Mouse (Mus musculus): ENCODE measurements at regions not wholly inside any gene's neighbourhood (a gene's known extent, or its start where the extent isn't known, plus 50 kb on each side); places are given as distances from the start of the nearest gene placed in this dataset.

DNA sequence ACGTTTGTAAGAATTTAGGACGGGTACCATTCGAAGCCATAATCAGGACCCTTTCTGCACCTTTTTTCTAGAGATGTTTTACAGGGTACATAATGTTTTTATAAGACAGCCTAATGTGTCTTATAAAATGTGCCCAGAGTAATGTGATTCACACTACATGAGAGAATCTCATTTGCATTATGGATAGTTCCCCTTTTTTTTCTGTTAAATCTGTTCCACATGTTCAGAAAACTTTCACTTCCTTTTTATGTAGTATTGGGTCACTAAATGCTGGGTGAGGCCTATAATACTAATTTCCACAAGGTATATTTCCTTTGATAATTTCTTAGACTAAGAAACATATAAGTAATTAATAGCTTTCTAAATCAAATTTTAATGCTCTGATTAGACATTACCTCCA lies 822.7 kb downstream of the Dnah5 start:
- DNase-seq (ENCODE audit: low spot score in 2 of 2): no peak

DNA sequence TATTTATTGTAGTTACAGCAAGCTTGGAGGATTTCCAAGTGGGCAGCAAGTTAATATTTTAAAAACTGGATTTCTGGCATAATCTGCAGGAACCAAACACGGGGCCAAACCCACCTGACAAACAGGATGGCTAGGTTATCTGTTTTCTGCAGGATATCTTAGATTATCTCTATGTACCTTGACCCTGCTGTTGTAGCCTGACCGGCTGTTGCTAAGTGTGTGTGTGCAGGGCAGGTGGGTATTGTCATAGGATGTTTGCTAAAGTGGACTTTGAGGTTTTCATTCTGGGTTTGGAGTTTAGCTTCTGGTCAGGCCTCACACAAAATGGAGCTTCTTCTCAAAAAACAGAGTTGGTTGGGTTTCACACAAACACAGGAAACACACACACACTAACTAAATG lies 835.4 kb downstream of the Dnah5 start:
- DNase-seq (ENCODE audit: low spot score in 2 of 2): no peak

DNA sequence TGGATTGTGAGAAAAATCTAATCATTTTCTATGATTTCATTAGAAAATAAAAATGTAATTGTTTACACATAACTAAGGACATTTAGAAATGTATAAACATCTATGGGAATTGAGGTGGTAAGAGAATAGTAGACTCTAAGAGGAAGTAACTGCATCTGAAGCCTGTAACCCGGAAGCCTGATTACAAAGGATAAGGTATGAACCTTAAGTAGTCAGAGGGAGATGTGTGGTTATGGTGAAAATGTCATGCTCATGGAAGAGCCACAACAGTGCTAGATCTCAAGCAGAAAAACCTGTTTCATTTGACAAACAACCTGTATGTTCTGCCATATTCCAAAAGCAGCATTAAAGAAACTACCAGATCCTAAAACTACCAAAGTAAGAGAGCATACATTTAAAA lies 847.6 kb downstream of the Dnah5 start:
- no peak for DNase-seq (ENCODE audit: low spot score in 2 of 2)

DNA sequence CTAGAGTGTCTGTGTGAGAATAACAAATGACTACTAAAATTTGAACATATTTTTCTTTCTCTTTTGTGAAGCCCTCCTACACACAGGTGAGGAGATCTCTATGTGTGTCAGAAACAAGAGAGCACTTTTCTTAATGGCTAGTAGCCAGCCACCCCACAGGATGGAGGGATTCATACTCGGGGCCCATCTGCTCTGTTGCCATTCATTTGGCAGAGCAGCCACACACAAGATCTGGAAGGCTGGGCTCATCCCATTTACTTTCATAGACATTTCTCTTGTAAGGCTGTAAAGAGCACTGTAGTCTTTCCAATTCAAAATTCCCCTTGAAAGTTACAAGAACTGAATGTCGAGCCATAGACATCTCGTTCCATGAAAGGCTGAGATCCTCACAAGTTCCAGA lies 848.2 kb downstream of the Dnah5 start:
- peak in 1 of 2 experiments; percentile 17 for DNase-seq (ENCODE audit: low spot score in 2 of 2)

DNA sequence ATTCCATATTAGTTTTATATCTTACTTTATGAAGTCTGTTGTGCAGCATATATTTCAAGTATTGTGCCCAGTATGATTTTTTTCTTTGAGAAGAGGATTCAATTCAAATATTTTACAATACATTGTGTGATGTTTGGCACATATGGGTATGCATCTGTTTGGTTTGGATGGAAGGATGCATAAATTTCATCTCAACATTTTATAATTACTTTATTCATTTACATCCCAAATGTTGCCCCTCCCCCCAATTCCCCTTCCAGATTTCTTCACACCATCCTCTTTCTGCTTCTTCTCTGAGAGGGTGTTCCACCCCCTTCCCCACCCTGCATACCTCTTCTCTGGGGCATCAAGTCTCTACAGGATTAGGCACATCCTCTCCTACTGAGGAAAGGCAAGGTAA lies 857.5 kb downstream of the Dnah5 start:
- no peak for DNase-seq (ENCODE audit: low spot score in 2 of 2)

DNA sequence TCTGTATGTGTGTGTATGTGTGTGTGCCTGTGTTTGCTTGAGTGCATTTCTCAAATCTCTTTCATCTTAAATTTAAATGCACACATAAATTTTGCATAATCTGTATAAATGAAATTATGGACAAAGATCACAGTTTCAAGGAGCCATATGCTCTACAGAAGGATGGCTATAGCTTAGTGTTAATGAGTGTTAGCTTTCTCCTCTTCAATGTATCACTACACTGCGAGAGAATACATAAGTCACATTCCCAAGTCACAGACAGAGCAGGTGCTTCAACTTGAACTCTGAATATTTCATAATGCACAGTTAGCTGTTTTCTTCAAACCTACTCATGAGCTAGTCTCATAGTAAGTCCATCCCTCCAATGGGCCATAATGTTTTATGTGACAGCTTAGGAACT lies 865.5 kb downstream of the Dnah5 start:
- no peak for DNase-seq (ENCODE audit: low spot score in 2 of 2)

DNA sequence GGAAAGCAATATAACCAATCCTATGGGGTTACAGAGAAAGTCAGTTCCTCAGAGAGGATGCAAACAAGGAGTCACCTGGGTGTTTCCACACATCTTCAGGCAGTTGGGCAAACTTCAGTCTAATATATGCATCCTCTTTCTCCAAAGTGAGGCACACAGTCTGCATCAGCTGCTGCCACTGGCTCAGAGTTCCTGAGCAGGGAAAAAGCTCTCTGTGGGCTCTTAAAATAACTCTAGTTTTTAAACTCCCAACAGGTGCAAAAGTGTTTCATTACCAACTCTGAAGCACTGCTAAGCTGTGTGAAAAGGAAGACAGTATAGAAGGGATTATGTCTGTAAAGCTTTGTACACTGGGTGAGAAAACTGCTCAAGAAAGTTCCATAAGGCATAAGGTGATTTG lies 874.2 kb downstream of the Dnah5 start:
- no peak for DNase-seq (ENCODE audit: low spot score in 2 of 2)

DNA sequence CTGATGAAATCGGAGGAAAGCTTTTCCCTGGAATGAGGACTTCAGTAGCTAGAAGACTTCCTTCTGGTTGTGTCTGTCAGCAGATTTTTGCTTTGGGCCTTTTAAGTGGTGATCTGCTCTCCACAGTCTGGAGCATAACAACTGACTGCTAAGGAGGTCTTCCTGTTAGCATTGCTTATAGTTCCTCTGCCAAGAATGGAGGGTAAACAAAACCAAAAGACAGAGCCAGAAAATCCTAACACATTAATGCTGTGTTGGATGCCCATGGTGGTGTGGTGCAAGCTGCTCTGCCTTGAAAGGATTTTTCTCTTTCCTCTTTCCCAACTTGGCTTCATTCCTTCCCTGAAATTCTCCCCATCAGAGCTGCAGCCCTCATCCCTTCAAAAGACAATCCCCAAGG lies 901.0 kb downstream of the Dnah5 start:
- no peak for DNase-seq (ENCODE audit: low spot score in 2 of 2)

DNA sequence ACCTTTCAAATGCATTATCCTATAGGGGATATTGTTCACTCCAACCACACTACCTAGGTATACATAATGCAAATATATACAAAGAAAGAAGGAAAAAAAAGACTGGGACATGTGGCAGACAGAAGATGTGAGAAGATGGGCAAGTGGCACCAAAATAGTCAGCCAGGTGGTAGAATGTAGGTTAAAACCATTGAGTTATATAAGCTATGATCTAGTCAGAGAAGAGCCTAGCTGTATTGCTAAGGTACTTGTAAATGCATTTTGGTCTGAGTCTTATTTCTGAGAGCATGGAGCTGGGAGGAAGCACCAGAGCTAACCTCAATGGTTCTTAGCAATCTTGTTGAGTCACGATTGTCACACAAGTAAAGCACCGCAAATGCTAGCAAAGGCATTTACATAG lies 943.1 kb downstream of the Dnah5 start:
- no peak for DNase-seq (ENCODE audit: low spot score in 2 of 2)
